Mouse (Mus musculus): ENCODE measurements around the gene Pitpnm1.
A peak's percentile ranks its signal among the peaks of the same experiment; 100 is the strongest.

The Pitpnm1 gene

GRCm38 (mm10) chr19:4143759-4144268, 44.0 kb downstream of the Pitpnm1 start, which contains the start of gene Cabp4:
Gene Cabp4, minus strand, starts transcription at chr19:4144033.
- no peak for DNase-seq

GRCm38 (mm10) chr19:4144550-4145498, 45.0 kb downstream of the Pitpnm1 start:
- DNase-seq: no peak

- no peak for DNase-seq
Observed at GRCm38 (mm10) chr19:4145936-4146335, 46.1 kb downstream of the Pitpnm1 start.

GRCm38 (mm10) chr19:4146366-4147021, 46.7 kb downstream of the Pitpnm1 start:
- DNase-seq: no peak

GRCm38 (mm10) chr19:4147022-4147405, 47.2 kb downstream of the Pitpnm1 start:
- DNase-seq: no peak

GRCm38 (mm10) chr19:4147782-4148490, 48.1 kb downstream of the Pitpnm1 start:
- DNase-seq: no peak

GRCm38 (mm10) chr19:4148491-4148806, 48.7 kb downstream of the Pitpnm1 start, which contains the start of gene Coro1b:
Gene Coro1b, plus strand, starts transcription at chr19:4148619.
- peak; percentile 95 for DNase-seq

- no peak for DNase-seq
Observed at GRCm38 (mm10) chr19:4148819-4149218, 49.0 kb downstream of the Pitpnm1 start.

- no peak for DNase-seq
Observed at GRCm38 (mm10) chr19:4149283-4149682, 49.5 kb downstream of the Pitpnm1 start.

- DNase-seq: no peak
Observed at GRCm38 (mm10) chr19:4149764-4150461, 50.1 kb downstream of the Pitpnm1 start.

- DNase-seq: no peak
Observed at GRCm38 (mm10) chr19:4150567-4151487, 51.0 kb downstream of the Pitpnm1 start.

GRCm38 (mm10) chr19:4151488-4151860, 51.7 kb downstream of the Pitpnm1 start:
- DNase-seq: no peak

- DNase-seq: no peak
Observed at GRCm38 (mm10) chr19:4151898-4152297, 52.1 kb downstream of the Pitpnm1 start.

- DNase-seq: no peak
Observed at GRCm38 (mm10) chr19:4152445-4153231, 52.8 kb downstream of the Pitpnm1 start.

- no peak for DNase-seq
Observed at GRCm38 (mm10) chr19:4153232-4153654, 53.4 kb downstream of the Pitpnm1 start, which contains the start of gene Ptprcap. Gene Ptprcap, plus strand, starts transcription at chr19:4153604.

- DNase-seq: no peak
Observed at GRCm38 (mm10) chr19:4154437-4155222, 54.8 kb downstream of the Pitpnm1 start.

GRCm38 (mm10) chr19:4155223-4156072, 55.6 kb downstream of the Pitpnm1 start:
- no peak for DNase-seq

- DNase-seq: no peak
Observed at GRCm38 (mm10) chr19:4156073-4156579, 56.3 kb downstream of the Pitpnm1 start.

All from right cerebral cortex, adult 18-20 months (tissue).